Mouse (Mus musculus): Measurements from ENCODE around the gene Alpk3.

GRCm38 (mm10) chr7:81151216-81151615, 93.8 kb downstream of the Alpk3 start:
- TF ChIP-seq GATA1 (IDR thresholded peaks at IDR 0.05; ENCODE audit: borderline replicate concordance, low read length) (no peak), CTCF (IDR thresholded peaks at IDR 0.05; ENCODE audit: low read depth, low read length) (no peak), TAL1 (conservative IDR thresholded peaks at IDR 0.05; ENCODE audit: low read depth, low read length) (no peak), POLR2AphosphoS5 (IDR thresholded peaks at IDR 0.05; ENCODE audit: insufficient replicate concordance, low read depth, low read length) (no peak)
